Mouse (Mus musculus) frontal cortex, postnatal 25 days (tissue): ENCODE measurements around the gene Gm49333.
"Not testable (repeated sequence)": the region's sequence is repeated elsewhere in the genome, so short reads cannot be mapped to it uniquely, and the experiment has no call there.

Experiments used
- DNase-seq, 2 experiments: peaks; one replicate each; pipeline ENCODE4 v3.0.0; 2022; ENCODE audit warnings: low spot score in 2 of 2

The Gm49333 gene

GRCm38 (mm10) chr16:20623211-20623610 lies 11.8 kb downstream of the Gm49333 start:
- no peak for DNase-seq

GRCm38 (mm10) chr16:20628871-20629391 lies 17.5 kb downstream of the Gm49333 start:
- DNase-seq = no peak

DNA sequence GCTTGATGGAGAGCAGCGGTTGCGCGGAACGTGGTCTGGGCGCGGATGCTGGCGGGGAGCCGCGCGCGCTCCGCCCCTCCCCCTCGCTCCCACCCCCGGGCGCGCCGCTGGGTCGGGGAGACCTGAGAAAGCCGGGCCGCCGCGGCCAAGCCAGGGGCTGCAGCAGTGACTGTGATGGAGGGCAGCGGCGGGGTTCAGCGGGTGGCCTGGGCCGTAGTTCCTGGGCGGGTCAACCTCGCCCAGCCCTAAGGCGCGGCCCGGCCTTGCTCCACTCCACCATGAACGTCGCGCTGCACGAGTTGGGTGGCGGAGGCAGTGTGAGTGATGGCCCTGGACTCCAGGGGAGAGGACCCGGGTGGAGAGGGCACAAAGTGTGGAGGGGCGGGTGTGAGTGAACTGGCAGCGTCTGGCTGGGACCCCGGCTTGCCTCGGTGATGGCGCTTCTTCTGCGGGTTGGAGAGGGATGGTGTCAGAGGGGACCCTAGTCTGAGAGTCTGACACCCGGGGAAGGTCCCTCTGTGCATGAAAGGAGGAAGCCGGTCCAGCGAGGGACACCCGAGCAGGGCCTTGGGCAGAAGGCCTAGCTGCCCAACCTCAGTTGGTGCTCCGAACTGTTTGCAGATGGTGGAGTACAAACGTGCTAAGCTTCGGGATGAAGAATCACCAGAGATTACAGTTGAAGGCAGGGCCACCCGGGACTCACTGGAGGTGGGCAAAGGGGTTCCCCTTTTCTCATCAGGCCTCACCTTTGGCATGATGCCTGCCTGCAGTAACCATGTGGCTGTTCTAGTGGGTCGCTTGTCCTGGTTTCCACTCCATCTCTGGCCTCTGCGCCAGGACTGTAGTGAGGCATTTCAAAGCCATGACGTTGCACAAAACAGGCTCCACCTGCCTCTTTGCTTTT lies 18.6 kb downstream of the Gm49333 start, which contains the start of gene Ece2:
Ece2 (plus strand) TSS at position 98 of the 904 bp plus-strand sequence.
- DNase-seq = no peak

- no peak for DNase-seq
Measured at GRCm38 (mm10) chr16:20637410-20637809, 26.0 kb downstream of the Gm49333 start.

GRCm38 (mm10) chr16:20638367-20638766 lies 27.0 kb downstream of the Gm49333 start:
- DNase-seq = no peak

GRCm38 (mm10) chr16:20642161-20642560 lies 30.8 kb downstream of the Gm49333 start:
- DNase-seq = peak; percentile 60 to 74

DNA sequence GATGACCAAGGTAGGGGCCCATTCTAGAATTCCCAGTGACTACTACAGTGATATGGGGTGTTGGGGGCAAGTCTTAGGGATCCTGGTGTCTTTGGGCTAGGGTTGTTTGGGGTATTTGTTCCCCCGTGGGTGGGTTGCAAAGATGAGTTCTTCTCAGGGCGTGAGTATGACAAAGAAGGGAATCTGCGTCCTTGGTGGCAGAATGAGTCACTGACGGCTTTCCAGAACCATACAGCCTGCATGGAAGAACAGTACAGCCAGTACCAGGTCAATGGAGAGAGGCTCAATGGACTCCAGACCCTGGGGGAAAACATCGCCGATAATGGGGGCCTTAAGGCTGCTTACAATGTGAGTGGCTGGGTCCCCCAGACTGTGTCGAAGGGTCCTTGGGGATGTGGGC lies 32.5 kb downstream of the Gm49333 start:
- DNase-seq = no peak

DNA sequence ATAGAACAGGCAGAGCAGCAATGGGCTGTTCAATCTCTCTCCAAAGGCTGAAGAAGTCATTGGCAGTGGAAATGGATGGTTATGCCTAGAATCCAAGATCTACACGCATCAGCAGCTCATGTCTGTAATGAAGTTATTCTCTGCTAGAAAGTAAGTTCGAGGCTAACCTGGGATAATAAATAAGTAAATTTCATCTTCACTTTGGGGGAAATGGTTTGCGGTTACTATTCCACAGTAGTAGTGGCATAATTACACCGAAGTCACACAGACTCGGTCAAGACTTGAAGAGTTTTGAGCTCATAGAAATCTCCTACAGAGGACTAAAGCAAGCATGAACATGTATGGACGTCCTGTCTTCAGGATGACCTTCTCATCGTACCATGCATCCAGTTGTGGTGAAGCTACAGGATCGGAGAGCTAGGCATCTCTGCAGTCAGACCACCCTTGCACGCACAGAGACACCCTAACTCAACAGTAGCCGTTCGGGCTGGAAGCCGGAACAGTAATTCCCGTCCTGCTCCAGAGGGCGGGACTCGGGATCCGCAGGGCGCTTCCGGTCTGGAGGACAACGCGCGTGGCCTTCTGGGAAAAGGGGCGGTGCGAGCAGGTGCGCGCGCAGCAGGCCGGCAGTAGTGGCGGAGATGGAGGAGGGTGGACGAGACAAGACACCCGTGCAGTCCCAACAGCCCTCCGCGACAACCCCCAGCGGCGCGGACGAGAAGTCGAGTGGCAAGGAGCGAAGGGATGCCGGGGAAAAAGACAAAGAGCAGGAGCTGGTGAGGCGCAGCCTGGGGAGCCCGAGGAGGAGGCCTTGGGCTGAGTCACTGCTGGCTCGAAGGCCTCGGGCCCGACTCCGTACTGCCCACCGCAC lies 39.9 kb downstream of the Gm49333 start, which contains the start of gene Psmd2:
Psmd2 (plus strand) TSS at position 577 of the 871 bp plus-strand sequence.
- peak; percentile 94 to 96 for DNase-seq

DNA sequence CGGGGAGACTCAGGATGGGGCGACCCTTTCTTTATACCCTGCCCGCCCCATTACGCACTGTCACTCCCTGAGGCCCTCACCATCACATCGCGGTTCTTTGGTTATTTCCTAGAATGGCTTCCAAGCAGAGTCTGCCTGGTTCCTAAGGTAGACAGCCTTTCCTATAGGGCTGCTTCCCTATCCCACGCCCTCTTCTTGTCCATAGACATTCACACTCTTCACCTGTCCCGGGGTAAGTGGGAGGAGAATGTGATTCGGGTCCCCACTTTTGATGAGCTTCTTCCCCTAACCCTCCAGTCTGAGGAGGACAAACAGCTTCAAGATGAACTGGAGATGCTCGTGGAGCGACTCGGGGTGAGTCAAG lies 40.5 kb downstream of the Gm49333 start:
- no peak for DNase-seq

DNA sequence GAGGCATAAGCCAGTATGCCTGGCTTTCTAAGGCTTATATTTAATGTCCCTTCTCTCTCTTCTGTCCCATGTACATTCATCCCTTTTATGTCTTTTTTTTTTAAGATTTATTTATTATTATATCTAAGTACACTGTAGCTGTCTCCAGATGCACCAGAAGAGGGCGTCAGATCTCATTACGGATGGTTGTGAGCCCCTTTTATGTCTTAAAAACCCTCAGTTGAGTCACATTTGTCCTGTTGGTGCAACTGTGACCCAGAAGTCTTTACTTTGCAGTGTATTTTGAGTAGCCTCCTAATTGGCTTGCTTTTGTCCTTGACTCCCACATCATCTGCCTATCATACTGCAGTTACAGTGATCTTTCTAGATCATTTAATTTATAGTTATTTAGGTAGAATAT lies 41.9 kb downstream of the Gm49333 start:
- no peak for DNase-seq

DNA sequence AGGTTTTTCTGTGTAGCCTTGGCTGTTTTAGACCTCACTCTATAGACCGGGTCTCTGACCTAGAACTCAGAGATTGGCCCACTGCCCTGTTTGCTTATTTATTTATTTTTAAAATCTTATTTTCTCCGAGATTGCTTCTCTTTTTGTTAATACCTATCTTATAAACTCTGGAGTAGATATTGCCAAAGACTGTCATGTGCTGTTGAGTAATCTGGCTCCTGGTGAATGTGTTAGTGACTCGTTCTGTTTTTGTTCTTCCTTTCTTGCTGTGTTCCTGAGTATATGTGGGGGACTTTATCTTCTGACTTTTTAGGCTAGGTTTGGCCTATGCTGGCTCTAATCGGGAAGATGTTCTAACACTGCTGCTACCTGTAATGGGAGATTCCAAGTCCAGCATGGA lies 46.3 kb downstream of the Gm49333 start:
- DNase-seq = no peak

DNA sequence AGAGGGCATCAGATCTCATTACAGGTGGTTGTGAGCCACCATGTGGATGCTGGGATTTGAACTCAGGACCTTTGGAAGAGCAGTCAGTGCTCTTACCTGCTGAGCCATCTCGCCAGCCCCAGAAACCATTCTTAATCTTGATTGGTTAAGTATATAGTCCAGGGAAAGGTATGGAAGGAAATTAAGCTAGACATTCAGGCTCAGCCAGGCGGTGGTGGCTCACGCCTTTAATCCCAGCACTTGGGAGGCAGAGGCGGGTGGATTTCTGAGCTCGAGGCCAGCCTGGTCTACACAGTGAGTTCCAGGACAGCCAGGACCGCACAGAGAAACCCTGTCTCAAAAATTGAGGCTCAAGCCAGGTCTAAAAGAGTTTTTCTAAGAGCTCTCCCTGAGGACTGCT lies 56.6 kb downstream of the Gm49333 start, which contains the start of gene Eif4g1:
Eif4g1 (plus strand) TSS at position 301 of the 400 bp plus-strand sequence.
- not testable (repeated sequence) for DNase-seq

DNA sequence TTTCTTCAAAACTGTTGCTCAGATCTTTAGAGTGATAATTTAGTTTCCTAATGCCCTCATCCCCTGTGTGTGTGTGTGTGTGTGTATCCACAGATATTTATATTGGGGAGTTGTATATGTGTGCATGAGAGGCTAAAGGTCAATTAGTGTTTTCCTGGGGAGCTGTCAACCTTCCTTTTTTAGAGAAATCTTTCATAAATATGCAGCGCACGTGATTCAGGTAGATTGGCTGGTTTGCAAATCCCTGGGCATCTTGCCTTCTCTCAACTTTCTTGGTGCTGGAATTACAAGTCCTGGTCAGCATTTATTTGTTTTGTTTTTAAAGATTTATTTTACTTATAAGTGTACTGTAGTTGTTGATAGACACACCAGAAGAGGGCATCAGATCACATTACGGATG lies 58.9 kb downstream of the Gm49333 start:
- no peak for DNase-seq

- no peak for DNase-seq
Measured at GRCm38 (mm10) chr16:20671886-20672285, 60.5 kb downstream of the Gm49333 start.

DNA sequence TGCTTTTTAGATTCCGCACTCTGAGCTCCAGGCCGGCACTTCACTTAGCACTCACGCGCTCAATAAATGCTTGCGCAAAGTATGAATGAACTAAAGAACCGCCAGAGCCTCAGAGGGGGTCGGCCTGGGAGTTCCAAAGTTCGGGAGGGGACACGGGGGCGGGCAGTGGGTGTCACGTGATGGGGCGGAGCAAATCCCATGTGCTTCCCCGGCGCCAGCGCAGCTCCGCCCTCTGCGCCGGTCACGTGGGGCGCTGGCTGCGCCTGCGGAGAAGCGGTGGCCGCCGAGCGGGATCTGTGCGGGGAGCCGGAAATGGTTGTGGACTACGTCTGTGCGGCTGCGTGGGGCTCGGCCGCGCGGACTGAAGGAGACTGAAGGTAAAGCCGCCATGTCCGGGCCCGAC lies 61.1 kb downstream of the Gm49333 start:
- DNase-seq = peak; percentile 88 to 93

GRCm38 (mm10) chr16:20672965-20673705 lies 61.7 kb downstream of the Gm49333 start:
- peak in 1 of 2 experiments; percentile 32 for DNase-seq

GRCm38 (mm10) chr16:20673706-20674303 lies 62.4 kb downstream of the Gm49333 start:
- DNase-seq = no peak

DNA sequence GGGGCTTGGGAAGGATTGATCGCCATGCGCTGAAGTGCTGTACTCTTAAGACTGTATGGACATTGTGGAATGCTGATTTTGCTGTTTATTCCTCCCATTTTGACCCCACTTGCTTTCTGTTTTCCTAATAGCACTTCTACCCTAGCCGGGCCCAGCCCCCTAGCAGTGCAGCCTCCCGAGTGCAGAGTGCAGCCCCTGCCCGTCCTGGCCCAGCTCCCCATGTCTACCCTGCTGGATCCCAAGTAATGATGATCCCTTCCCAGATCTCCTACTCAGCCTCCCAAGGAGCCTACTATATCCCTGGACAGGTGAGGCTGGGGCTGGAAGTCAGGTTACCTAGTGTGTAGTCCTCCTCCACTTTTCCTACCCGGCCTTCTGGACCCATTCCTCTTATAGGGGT lies 63.8 kb downstream of the Gm49333 start:
- no peak for DNase-seq

GRCm38 (mm10) chr16:20676702-20677101 lies 65.3 kb downstream of the Gm49333 start:
- no peak for DNase-seq

GRCm38 (mm10) chr16:20677380-20677779 lies 66.0 kb downstream of the Gm49333 start:
- DNase-seq = no peak
